Mouse (Mus musculus): Measurements from ENCODE around the gene Filip1. TPM values are rescaled to one million over a fixed set of nuclear protein-coding genes. Genes with fewer than 3 reads are reported as not detected.
A peak's percentile ranks its signal among the peaks of the same experiment; 100 is the strongest.

Filip1 gene
- total RNA-seq, 1 experiment from 2014 or later: 0.35 TPM

DNA sequence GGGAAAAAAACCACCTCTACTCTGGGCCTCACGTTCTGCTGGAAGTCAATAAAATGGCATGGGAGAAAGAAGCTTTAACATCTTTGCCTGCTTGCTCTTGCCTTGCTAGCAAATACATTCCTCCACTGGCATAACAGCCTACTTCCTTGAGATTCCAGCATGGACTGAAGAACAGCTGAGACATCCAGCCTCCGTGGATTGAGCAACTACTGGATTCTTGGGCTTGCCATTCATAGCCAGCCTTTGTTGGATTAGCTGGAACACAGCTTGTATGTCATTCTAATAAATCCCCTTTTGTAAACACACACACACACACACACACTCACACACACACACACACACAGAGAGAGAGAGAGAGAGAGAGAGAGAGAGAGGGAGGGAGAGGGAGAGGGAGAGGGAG is 185.6 kb downstream of the Filip1 start:
- ATAC-seq (replicated peaks in 1 of 2; ENCODE audit: insufficient read depth in 1 of 2, low FRiP score in 2 of 2, low TSS enrichment in 1 of 2, low read depth in 1 of 2, poor library complexity in 2 of 2, severe bottlenecking in 2 of 2): no peak

DNA sequence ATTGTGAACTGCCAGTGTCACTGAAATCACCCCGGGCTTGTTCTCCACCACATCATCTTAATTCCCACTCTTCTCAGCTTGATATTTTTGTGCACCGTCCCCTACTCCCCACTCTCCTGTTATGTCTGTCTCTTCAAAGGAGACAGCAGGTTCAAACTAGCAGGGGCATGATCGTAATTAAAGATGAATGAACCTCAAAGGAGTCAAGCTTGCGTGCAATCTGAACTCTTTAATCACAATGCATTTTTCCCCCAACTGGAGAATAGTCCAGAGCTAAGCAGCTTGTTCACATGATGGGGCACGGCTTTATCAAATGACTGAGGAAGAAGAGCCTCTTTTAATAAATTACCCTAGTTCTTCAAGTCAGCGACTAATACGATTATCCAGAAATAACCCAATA is 187.1 kb downstream of the Filip1 start:
- ATAC-seq (replicated peaks in 1 of 2; ENCODE audit: insufficient read depth in 1 of 2, low FRiP score in 2 of 2, low TSS enrichment in 1 of 2, low read depth in 1 of 2, poor library complexity in 2 of 2, severe bottlenecking in 2 of 2): no peak

DNA sequence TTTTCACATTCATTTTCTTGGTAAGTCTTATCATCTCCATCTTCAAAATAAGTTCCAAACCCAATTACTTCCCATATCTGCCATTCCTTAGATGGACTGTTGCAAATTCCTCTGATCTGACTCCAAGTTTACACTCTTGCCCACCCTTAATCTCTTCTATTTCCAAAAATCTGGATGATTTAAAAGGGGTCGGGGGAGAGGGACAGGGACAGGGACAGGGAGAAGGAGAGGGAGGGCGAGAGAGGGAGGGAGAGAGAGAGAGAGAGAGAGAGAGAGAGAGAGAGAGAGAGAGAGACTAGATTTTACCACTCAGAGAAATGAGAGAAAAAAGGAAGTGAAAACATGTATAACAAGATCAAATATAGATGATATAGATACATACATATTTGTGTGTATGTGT is 188.8 kb downstream of the Filip1 start:
- ATAC-seq (replicated peaks in 1 of 2; ENCODE audit: insufficient read depth in 1 of 2, low FRiP score in 2 of 2, low TSS enrichment in 1 of 2, low read depth in 1 of 2, poor library complexity in 2 of 2, severe bottlenecking in 2 of 2): no peak

DNA sequence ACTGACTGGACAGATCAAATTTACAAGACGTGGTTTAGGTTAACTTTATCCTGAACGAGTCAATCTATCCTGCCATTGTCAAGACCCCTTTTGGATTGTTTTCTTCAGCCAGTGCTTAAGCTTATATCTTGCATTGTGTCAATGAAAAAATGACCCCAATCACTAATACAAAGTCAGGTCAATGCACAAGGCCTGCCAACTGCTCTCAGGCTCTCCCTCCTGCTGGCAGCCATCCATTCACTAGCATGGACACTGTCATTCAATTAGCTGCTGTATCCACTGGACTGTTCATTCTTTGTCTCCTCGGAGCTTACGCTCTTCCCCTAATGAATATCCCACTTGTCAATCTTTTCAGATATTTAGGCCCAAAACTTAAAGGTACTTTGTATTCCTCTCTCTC is 189.2 kb downstream of the Filip1 start:
- no peak for ATAC-seq (replicated peaks in 1 of 2; ENCODE audit: insufficient read depth in 1 of 2, low FRiP score in 2 of 2, low TSS enrichment in 1 of 2, low read depth in 1 of 2, poor library complexity in 2 of 2, severe bottlenecking in 2 of 2)

DNA sequence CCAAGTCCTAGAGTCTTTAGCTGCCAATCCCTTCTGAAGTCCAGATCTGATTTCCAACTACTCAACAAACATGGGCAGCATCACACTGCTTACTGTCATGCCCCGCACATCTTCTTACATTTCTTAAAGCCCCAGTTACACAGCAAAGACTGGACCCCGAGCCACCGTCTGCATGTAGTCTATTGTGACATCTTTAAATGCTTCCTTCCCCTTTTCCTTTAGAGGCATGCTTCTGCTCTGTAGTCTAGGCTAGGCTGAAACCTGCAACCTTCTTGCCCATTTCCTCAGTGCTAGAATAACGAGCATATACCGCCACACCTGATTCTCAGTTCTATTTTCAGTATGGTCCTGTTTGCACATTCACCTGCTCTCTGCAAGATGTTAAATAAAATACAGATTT is 196.2 kb downstream of the Filip1 start:
- peak; percentile 76 to 91 for ATAC-seq (replicated peaks in 1 of 2; ENCODE audit: insufficient read depth in 1 of 2, low FRiP score in 2 of 2, low TSS enrichment in 1 of 2, low read depth in 1 of 2, poor library complexity in 2 of 2, severe bottlenecking in 2 of 2)

DNA sequence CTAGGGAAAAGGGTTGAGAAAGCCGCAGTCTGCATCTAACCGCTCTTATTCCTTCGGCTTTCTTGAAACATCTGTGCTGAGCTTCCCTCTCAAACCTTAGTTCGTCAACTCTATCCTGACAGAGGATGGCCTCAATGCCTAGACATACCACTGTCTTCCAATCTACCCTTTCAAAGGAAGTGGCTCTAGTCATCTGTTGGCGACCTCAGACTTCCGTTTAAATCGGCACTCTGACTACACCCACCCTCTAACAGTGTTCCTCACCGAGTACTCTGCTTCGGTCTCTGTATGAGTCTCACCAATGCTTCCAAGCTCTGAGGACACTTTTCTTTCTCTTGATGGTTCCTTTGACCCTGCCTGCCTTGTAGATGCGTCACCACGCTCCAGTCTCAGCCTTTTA is 196.6 kb downstream of the Filip1 start:
- peak in 1 of 2 experiments; percentile 57; a peak in 1 of 4 replicates for ATAC-seq (replicated peaks in 1 of 2; ENCODE audit: insufficient read depth in 1 of 2, low FRiP score in 2 of 2, low TSS enrichment in 1 of 2, low read depth in 1 of 2, poor library complexity in 2 of 2, severe bottlenecking in 2 of 2)

DNA sequence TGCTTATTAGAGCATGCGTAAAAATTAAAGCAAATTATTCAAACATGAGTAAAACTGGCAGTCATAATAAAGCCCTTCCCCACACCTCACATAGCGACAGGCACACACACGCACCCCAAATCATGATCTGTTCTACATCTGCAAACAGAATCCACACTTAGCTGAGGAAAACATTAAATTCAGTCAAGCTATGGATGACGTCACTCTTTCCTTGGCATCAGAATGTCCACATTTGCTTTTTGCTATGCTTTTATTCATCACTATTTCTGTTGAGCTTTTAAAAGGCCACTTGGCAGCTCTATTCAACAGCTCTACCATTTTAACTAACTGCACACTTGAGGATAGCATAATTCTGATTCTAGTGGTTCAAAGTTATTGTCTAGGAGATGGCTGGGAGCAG is 198.1 kb downstream of the Filip1 start:
- ATAC-seq (replicated peaks in 1 of 2; ENCODE audit: insufficient read depth in 1 of 2, low FRiP score in 2 of 2, low TSS enrichment in 1 of 2, low read depth in 1 of 2, poor library complexity in 2 of 2, severe bottlenecking in 2 of 2): no peak

DNA sequence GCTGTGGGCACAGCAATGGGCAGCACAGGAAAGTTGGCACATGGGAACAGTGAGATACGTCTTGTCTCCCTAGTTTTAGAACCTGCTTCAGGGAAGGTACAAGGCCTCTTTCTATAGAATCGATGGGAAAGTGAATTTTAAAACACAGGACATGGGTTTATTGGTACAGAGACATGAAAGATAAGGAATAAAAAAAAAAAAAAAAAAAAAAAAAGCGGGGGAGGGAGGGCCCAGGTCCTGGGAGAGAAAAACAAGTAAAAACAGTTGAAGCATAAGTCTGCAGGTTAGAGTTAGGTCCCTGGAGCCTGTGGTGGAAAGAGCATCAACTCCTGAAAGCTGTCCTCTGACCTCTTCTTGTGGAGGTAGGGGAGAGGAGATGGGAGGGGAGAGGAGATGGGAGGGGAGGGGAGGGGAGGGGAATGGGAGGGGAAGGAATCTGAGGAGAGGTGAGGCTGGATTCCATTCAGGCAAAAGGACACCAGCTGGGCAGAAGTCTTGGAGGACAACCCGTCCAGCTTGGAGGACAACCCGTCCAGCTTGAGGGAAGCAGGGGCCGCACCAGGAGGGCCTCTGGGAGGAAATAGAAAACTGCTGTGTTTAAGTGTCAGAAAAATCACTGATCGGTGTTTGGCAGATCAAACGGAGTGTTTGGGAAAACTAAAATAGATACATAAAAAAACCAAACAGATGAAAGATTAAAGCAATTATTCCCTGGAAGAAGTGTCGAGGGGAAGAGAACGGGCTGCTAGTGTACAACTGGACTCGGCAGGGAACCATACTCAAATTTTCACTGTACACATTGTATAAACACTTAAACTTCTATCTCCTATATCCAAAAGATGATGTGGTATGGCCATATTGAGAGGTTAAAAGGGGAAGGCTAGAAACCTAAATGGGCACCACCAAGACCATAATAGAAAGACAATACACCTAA is 201.4 kb downstream of the Filip1 start:
- ATAC-seq (replicated peaks in 1 of 2; ENCODE audit: insufficient read depth in 1 of 2, low FRiP score in 2 of 2, low TSS enrichment in 1 of 2, low read depth in 1 of 2, poor library complexity in 2 of 2, severe bottlenecking in 2 of 2): no peak

DNA sequence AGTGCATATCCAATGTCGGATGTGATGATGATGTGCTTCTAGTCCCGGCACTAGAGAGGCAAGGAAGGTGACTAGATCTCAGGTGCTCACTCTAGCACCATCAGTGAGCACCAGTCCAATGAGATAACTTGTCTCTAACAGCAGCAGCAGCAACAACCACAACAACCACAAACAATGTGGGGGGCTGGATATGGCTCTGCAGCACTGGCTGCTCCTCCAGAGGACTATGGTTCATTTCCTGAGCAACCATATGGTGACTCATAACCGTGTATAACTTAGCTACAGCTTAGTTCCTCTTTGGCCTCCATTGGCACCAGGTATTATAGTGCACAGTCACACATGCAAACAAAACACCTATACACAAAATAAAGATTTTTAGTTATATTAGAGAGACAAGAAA is 202.1 kb downstream of the Filip1 start:
- peak; percentile 95 for ATAC-seq (replicated peaks in 1 of 2; ENCODE audit: insufficient read depth in 1 of 2, low FRiP score in 2 of 2, low TSS enrichment in 1 of 2, low read depth in 1 of 2, poor library complexity in 2 of 2, severe bottlenecking in 2 of 2)

DNA sequence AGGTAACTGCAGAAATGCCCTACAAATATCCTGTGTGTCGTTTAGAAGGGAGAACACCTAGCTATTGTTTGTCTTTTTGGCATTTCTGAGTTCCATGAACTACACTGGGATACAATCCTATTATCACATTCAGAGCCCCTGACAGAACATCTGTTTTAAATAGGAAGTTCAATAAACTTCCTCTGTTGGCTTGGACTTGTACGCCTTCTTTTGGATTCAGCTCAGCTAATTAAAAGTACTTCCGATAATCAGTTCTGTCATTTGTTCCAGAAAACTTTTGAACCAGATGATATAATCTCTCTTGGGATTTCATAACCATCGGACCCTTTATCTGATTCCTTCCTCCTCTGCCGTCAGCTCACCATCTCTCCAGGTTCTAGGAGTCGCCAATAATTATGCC is 203.2 kb downstream of the Filip1 start:
- no peak for ATAC-seq (replicated peaks in 1 of 2; ENCODE audit: insufficient read depth in 1 of 2, low FRiP score in 2 of 2, low TSS enrichment in 1 of 2, low read depth in 1 of 2, poor library complexity in 2 of 2, severe bottlenecking in 2 of 2)

DNA sequence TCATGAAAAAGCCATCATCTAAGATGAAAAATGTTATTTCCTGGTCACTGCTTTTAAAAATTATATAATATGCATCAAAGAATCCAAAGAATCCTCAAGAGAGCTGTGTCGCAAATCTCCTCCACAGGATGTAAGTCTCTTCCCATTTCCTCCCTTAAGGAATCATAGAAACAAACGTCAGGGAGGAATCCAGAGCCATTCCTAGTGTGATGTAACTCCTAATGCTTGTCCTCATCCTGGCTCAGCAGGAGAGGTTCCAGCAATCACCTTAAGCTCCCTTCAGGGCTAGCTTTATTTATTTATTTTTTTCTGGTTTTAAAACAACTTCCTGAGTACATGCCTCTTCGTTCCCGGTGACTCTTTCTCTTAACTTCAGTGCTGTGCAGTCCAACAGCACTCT is 205.5 kb downstream of the Filip1 start:
- ATAC-seq (replicated peaks in 1 of 2; ENCODE audit: insufficient read depth in 1 of 2, low FRiP score in 2 of 2, low TSS enrichment in 1 of 2, low read depth in 1 of 2, poor library complexity in 2 of 2, severe bottlenecking in 2 of 2): no peak

DNA sequence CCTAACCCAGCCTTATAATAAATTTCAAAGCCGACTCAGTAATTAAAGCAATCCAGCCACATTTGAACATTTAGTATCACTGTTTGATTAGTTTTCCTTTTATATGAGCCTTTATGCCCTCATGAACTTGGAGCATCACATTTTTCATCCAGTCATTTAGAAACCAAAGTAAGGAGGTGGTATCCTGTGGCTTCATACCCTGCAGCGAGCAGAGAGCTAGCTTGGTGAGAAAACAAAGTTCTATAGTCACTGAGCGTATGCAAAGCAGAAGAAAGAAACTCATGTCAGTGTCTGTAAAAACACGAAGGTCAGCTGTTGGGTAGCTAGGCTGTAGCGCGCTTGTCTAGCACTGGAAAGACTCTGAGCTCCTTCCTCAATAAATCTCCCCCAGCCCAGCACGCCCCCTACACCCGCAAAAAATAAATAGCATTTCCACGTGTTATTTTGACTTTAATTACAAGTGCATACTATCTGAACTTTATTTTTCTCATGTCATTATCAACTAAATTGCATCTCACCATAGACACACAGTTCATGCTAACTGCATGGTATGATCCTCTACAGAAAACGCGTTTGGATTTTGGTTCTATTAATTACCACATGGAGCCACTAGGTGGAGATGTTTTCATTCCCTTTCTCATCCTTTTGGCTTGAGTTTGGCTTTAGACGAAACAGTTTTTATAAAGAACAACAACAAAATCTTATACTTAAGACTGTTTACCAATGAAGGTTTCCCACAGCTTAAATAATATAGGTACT is 206.2 kb downstream of the Filip1 start:
- ATAC-seq (replicated peaks in 1 of 2; ENCODE audit: insufficient read depth in 1 of 2, low FRiP score in 2 of 2, low TSS enrichment in 1 of 2, low read depth in 1 of 2, poor library complexity in 2 of 2, severe bottlenecking in 2 of 2): 0 out of 4 replicates have a peak, but pooled peaks of 1 of the 2 experiments have one; percentile 30

DNA sequence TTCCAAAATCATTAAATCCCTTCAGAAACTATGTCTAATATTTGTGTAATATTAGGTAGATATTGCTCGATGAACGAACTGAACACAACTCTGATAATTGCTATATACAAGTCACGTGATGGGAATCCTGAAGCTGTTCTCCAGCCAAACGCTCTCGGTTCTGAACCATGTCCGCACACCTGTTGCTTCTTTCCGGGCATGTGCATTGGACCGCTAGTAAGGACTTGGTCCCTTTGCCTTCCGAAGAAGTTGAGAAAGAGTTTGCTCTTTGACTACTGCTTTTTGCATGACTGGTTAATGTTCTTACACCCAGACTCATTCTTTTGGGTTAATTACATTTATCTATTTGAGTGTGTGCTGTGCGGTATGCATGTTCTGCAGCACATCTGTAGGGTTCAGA is 207.2 kb downstream of the Filip1 start:
- ATAC-seq (replicated peaks in 1 of 2; ENCODE audit: insufficient read depth in 1 of 2, low FRiP score in 2 of 2, low TSS enrichment in 1 of 2, low read depth in 1 of 2, poor library complexity in 2 of 2, severe bottlenecking in 2 of 2): no peak

DNA sequence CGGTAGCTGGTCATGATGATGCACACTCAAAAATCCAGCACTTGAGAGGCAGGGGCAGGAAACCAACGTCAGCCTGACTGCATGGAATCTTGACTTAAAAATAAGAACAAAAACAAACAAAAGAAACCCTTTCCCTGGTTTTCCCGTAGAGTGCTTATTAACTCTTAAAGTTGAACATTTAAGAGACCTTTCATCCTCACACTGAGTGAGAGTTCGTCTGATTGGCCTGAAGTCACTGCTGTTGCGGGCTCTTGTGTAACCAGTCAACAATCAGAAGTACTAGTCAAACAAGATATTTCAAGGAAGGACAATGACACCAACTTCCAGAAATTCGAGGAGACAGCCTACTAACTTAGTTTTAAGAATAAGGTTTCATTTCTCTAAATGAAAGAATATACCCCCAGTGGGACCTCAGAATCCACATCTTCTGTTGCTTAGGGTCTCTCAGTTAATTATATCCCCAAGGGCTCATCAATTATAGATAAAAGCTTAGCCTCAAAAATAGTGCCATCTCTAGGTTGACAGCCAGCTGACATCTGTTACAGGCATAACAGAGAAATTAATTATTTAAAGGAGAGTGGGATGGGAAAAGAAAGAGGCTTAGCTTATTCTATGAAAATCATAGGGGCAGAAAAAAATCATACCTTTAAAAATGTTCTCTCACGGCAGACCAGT is 216.1 kb downstream of the Filip1 start:
- ATAC-seq (replicated peaks in 1 of 2; ENCODE audit: insufficient read depth in 1 of 2, low FRiP score in 2 of 2, low TSS enrichment in 1 of 2, low read depth in 1 of 2, poor library complexity in 2 of 2, severe bottlenecking in 2 of 2): no peak

DNA sequence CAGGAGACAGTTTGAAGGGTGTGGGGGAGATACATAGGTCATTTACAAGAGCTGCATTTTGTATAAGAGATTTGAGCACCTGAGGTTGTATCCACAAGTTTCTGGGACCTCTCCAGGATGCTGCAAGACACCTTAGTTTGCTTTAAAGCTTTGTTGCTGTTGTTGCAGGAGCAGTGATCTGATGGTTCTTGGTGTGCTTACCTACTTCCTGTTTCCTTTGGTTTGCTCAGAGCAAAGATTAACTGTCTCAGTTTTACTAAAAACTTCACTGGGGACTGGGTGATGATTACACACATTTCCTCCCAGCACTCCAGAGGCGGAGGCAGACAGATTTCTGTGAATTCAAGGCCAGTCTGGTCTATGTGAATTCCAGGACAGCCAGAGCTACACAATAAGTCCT is 217.6 kb downstream of the Filip1 start:
- ATAC-seq (replicated peaks in 1 of 2; ENCODE audit: insufficient read depth in 1 of 2, low FRiP score in 2 of 2, low TSS enrichment in 1 of 2, low read depth in 1 of 2, poor library complexity in 2 of 2, severe bottlenecking in 2 of 2): peak; percentile 37 to 43

DNA sequence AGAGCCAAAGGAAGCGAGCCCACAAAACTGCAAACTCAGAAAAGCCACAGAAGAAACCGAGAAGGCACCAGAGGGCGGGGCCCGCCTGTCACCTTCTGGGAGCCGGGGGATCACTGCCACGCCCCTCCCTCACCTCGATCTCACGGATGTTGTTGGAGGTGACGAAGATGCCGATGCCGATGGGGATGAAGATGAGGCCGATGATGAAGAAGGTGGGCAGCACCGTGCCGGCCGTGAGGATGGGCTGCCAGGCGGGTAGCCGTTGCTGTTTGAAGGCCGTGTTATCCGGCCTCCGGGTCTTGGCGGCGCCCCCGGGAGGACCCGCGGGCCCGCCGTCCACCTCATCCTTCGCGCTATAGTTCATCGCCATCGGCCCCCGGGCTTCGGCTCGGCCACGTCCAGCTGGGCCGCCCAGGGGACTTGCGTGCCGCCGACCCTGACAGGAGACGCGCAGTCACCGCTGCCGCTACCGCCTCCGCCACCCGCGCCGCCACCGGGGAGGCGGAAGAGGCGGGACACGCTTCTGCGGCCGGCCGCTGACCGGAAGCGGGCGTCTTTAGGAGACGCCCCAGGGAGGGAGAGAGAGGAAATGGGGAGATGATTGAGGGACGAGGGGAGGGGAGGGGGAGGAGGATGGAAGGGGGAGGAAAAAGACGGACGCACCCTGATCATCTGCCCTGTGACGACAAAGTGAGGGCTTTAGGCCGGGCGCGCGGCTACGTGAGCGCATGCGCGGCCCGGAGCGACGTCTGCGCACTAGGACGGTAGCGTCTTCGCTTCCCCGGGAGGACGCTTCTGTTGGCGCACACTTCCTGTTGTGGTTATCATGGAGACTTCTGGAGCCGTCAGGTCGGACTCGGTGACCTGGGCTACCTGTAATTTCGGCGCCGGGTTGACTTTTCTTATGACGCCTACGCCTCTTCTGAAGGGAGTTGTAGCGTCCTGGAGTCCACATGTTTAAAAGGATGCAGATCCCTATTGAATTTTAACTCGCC is 219.5 kb downstream of the Filip1 start, which contains the start of gene Tmem30a:
Tmem30a (minus strand) TSS at position 667 of the 995 bp plus-strand sequence.
- peak; percentile 84 to 85 for ATAC-seq (replicated peaks in 1 of 2; ENCODE audit: insufficient read depth in 1 of 2, low FRiP score in 2 of 2, low TSS enrichment in 1 of 2, low read depth in 1 of 2, poor library complexity in 2 of 2, severe bottlenecking in 2 of 2)

DNA sequence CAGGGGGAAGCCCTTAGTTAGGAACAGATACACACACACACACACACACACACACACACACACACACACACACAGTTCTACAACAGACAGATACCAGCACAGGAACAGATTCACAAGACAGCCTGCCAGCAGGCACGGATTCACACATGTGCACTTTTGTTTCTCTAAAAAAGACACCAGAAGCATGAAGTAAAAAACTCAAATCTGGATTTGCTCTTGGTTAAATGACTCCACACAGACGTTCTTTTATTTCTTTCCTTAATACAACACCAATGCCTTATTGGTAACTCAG is 226.9 kb downstream of the Filip1 start:
- ATAC-seq (replicated peaks in 1 of 2; ENCODE audit: insufficient read depth in 1 of 2, low FRiP score in 2 of 2, low TSS enrichment in 1 of 2, low read depth in 1 of 2, poor library complexity in 2 of 2, severe bottlenecking in 2 of 2): no peak
